Mouse (Mus musculus): ENCODE results near the gene Ell3. TPM values are rescaled to one million over a fixed set of nuclear protein-coding genes. Genes with fewer than 3 reads are reported as not detected.

Gene Ell3
- polyA plus RNA-seq, 1 experiment from 2014 or later, result 4.3 TPM

- Histone ChIP-seq H3K4me3 (ENCODE audit: low read depth, low read length) (no peak overlapping the region), H3K27ac (ENCODE audit: low read depth, low read length) (no peak overlapping the region), H3K27me3 (replicated peaks; ENCODE audit: control insufficient read depth, insufficient read depth, low read length) (no peaks in the 10 kb centered on the region), H3K9ac (ENCODE audit: low read depth, low read length) (no peak overlapping the region), H3K9me3 (ENCODE audit: control insufficient read depth, low read length) (no peaks in the 10 kb centered on the region), H3K4me2 (no peak overlapping the region), H3K4me1 (replicated peaks; ENCODE audit: control insufficient read depth, insufficient read depth, low read length) (no peaks in the 10 kb centered on the region), H3K36me3 (ENCODE audit: control insufficient read depth, insufficient read depth, low read length) (no peaks in the 10 kb centered on the region)
- no peak for ATAC-seq (replicated peaks; ENCODE audit: low FRiP score)
- DNase-seq (ENCODE audit: low spot score), result peak; percentile 61
- 14% methylated on average over 8 of the region's 8 CpGs for WGBS
Observed at GRCm38 (mm10) chr2:121396624-121397023, 47.5 kb downstream of the Ell3 start.

Small RNAs within 50 kb of the gene (microRNA-seq; reads per million reads assigned to microRNA genes)
- gene Gm22953 (ENCODE audit: borderline number of aligned reads), result not detected

Other genes starting within 250 kb of the Ell3 start
- gene Trp53bp1, start 172.9 kb downstream of the Ell3 start, polyA plus RNA-seq (2014; fragmentation: Nextera tagmentation; extraction: Ambion mirVana), result 32.4 and 36.0 TPM in 2 replicates
- gene Map1a, start 154.7 kb downstream of the Ell3 start, polyA plus RNA-seq (2014; fragmentation: Nextera tagmentation; extraction: Ambion mirVana), result 1.5 and 2.1 TPM in 2 replicates
- 9.6 and 10.1 TPM in 2 replicates for gene Ppip5k1, start 88.9 kb downstream of the Ell3 start, polyA plus RNA-seq (2014; fragmentation: Nextera tagmentation; extraction: Ambion mirVana)
- gene Ckmt1, start 86.6 kb downstream of the Ell3 start, polyA plus RNA-seq (2014; fragmentation: Nextera tagmentation; extraction: Ambion mirVana), result 1.7 TPM in 2 replicates
- not detected in 2 replicates for gene Strc, start 57.1 kb downstream of the Ell3 start, polyA plus RNA-seq (2014; fragmentation: Nextera tagmentation; extraction: Ambion mirVana)
- 491 and 541 TPM in 2 replicates for gene Pdia3, start 30.5 kb downstream of the Ell3 start, polyA plus RNA-seq (2014; fragmentation: Nextera tagmentation; extraction: Ambion mirVana)
- 1.6 and 1.7 TPM in 2 replicates for gene Catsper2, start 30.5 kb downstream of the Ell3 start, polyA plus RNA-seq (2014; fragmentation: Nextera tagmentation; extraction: Ambion mirVana)
- gene Serf2, start 4.9 kb upstream of the Ell3 start, polyA plus RNA-seq (2014; fragmentation: Nextera tagmentation; extraction: Ambion mirVana), result 385 and 481 TPM in 2 replicates
- gene Hypk, start 9.0 kb upstream of the Ell3 start, polyA plus RNA-seq (2014; fragmentation: Nextera tagmentation; extraction: Ambion mirVana), result 146 and 164 TPM in 2 replicates
- gene Serinc4, start 12.5 kb upstream of the Ell3 start, polyA plus RNA-seq (2014; fragmentation: Nextera tagmentation; extraction: Ambion mirVana), result 0.12 TPM in 1 of 2 replicates, not detected in the other
- gene Mfap1b, start 29.8 kb upstream of the Ell3 start, polyA plus RNA-seq (2014; fragmentation: Nextera tagmentation; extraction: Ambion mirVana), result 43.2 and 44.0 TPM in 2 replicates
- gene Mfap1a, start 62.4 kb upstream of the Ell3 start, polyA plus RNA-seq (2014; fragmentation: Nextera tagmentation; extraction: Ambion mirVana), result 22.4 and 23.0 TPM in 2 replicates
- 15.4 and 15.5 TPM in 2 replicates for gene Wdr76, start 62.4 kb upstream of the Ell3 start, polyA plus RNA-seq (2014; fragmentation: Nextera tagmentation; extraction: Ambion mirVana)